Comparison of ENCODE assay signal across 9 mouse cellular contexts in the genomic region with DNA sequence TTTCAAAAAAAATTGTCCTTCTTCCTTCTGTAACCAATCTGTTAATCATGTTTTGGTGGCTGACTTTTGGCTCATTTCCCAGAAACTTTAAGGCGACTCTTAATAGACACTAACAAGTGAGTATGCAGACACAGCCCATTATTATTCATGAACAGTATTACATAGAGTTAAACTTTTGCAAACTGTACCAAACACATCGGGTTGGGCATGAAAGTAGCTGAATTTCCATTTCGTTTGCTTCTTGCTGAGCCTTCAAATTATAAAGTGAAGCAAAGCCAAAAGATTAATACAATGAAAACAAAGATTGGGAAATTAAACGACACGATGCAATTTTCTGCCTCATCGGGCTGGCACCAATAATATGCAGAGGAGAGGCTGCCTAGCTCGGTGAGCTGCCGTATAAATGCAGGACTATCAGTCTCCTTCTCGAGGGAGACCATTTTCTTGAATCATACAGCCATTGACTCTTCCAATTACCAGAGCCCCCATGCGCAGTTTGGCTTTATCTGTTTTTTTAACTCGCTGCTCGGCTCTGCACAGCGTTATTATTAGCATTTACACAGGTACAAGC.
DNase-seq lines count a peak whose midpoint lies in the region; ATAC-seq and TF ChIP-seq lines count a peak whose summit lies in the region.
"Had no signal": no experiment of that assay in that cellular context is flagged by ENCODE, and none has a peak within 500 bp of the region (broad histone marks: within the 10 kb centered on the region; RNA-seq: fewer than 3 reads in every experiment).

No protein-coding gene starts in this region.

- no peaks in the 10 kb centered on the region for H3K79me2 ChIP-seq in MEL (ENCODE audit: control insufficient read depth, insufficient read depth, low read length, poor library complexity)

- H3K9ac ChIP-seq in kidney, embryonic 15.5 days = no peak overlapping the region
- no peak overlapping the region for H3K9ac ChIP-seq in MEL (ENCODE audit: control insufficient read depth, low read depth, low read length, poor library complexity, severe bottlenecking)
- H3K9ac ChIP-seq: heart, embryonic 12.5 days had no signal

- 43% methylated on average over 13 of the region's 13 CpGs for WGBS in kidney, embryonic 15.5 days

- peak; percentile 83 for ATAC-seq in kidney, embryonic 15.5 days (replicated peaks; ENCODE audit: low FRiP score)

- H3K36me3 ChIP-seq in kidney, embryonic 15.5 days = no peaks in the 10 kb centered on the region
- H3K36me3 ChIP-seq in MEL (ENCODE audit: control insufficient read depth in 1 of 2, insufficient read depth in 2 of 2, low read length in 2 of 2) = no peaks in the 10 kb centered on the region
- H3K36me3 ChIP-seq: heart, embryonic 12.5 days had no signal

- no peaks in the 10 kb centered on the region for H3K27me3 ChIP-seq in kidney, embryonic 15.5 days
- peaks cover 0 to 2% of the 10 kb centered on the region in 2 experiments; a peak in 2 of 4 replicates for H3K27me3 ChIP-seq in MEL (ENCODE audit: control insufficient read depth in 1 of 2, insufficient read depth in 2 of 2, low read length in 2 of 2)
- H3K27me3 ChIP-seq: heart, embryonic 12.5 days had no signal

- TF ChIP-seq EP300 in MEL (IDR thresholded peaks at IDR 0.05; ENCODE audit: low read depth in 1 of 2, low read length in 2 of 2) = no peak

- TF ChIP-seq POLR2A in MEL (IDR thresholded peaks at IDR 0.05; ENCODE audit: control insufficient read depth in 1 of 2, insufficient read depth in 1 of 2, low read depth in 1 of 2, low read length in 2 of 2, poor library complexity in 1 of 2) = no peak
- TF ChIP-seq POLR2A in brain, embryonic 14.5 days (IDR thresholded peaks at IDR 0.05; ENCODE audit: borderline replicate concordance, extremely low read depth, insufficient read depth, insufficient read length, poor library complexity, severe bottlenecking) = no peak

- H3K4me2 ChIP-seq in kidney, embryonic 15.5 days = peak overlapping the region; percentile 40
- H3K4me2 ChIP-seq: heart, embryonic 12.5 days had no signal

- H3K4me1 ChIP-seq in kidney, embryonic 15.5 days = peaks cover 8% of the 10 kb centered on the region
- no peaks in the 10 kb centered on the region for H3K4me1 ChIP-seq in MEL (ENCODE audit: control insufficient read depth in 1 of 2, insufficient read depth in 2 of 2, low read length in 2 of 2)
- H3K4me1 ChIP-seq: heart, embryonic 12.5 days had no signal

- no peaks in the 10 kb centered on the region for H3K9me3 ChIP-seq in kidney, embryonic 15.5 days (replicated peaks)
- no peaks in the 10 kb centered on the region for H3K9me3 ChIP-seq in MEL (replicated peaks; ENCODE audit: insufficient read depth, low read length)
- H3K9me3 ChIP-seq: heart, embryonic 12.5 days had no signal

- DNase-seq in kidney, adult 11 months = no peak
- peak; percentile 11 for DNase-seq in MEL (ENCODE audit: low read depth, low spot score)
- DNase-seq in brain, embryonic 14.5 days (ENCODE audit: low read depth) = peak; percentile 75
- DNase-seq in layer of hippocampus, adult 9-10 months (ENCODE audit: low spot score) = peak; percentile 8
- DNase-seq in spleen, postnatal 10 days (ENCODE audit: low spot score in 2 of 2) = no peak
- no peak for DNase-seq in c-Kit-positive CD71-positive TER-119-positive erythroid progenitor cells, embryonic 14.5 days (ENCODE audit: low spot score)
- no peak for DNase-seq in right cerebral cortex, postnatal 4 days

- H3K27ac ChIP-seq in kidney, embryonic 15.5 days = peak overlapping the region; percentile 73
- H3K27ac ChIP-seq in MEL (ENCODE audit: control insufficient read depth, low read depth, low read length) = no peak overlapping the region

- no peak for TF ChIP-seq CTCF in MEL (IDR thresholded peaks at IDR 0.05 in 2 of 3, conservative IDR thresholded peaks at IDR 0.05 in 1 of 3; ENCODE audit: control insufficient read depth in 1 of 3, insufficient read depth in 1 of 3, low read depth in 2 of 3, low read length in 3 of 3, poor library complexity in 1 of 3, severe bottlenecking in 1 of 3)
- TF ChIP-seq CTCF in brain, embryonic 14.5 days (IDR thresholded peaks at IDR 0.05; ENCODE audit: borderline replicate concordance, extremely low read depth, insufficient read depth, insufficient read length) = no peak

- TF ChIP-seq RAD21 in MEL (IDR thresholded peaks at IDR 0.05; ENCODE audit: low read depth, low read length) = no peak

- peak overlapping the region; percentile 8; the same call in 1 of the 2 replicates for H3K4me3 ChIP-seq in kidney, embryonic 15.5 days (replicated peaks)
- no peak overlapping the region for H3K4me3 ChIP-seq in MEL (ENCODE audit: control insufficient read depth in 1 of 2, insufficient read depth in 1 of 2, low read depth in 2 of 2, low read length in 2 of 2)
- H3K4me3 ChIP-seq: heart, embryonic 12.5 days had no signal

TF ChIP-seq in MEL, 35 proteins besides CTCF, POLR2A, EP300 and RAD21:
- no peak for TF ChIP-seq BHLHE40 (IDR thresholded peaks at IDR 0.05; ENCODE audit: borderline replicate concordance, low read depth, low read length)
- TF ChIP-seq USF2 (IDR thresholded peaks at IDR 0.05; ENCODE audit: borderline replicate concordance in 1 of 2, insufficient read depth in 1 of 2, low read depth in 1 of 2, low read length in 2 of 2) = no peak
- TF ChIP-seq TBP (IDR thresholded peaks at IDR 0.05; ENCODE audit: low read depth, low read length) = no peak
- TF ChIP-seq MAFK (IDR thresholded peaks at IDR 0.05; ENCODE audit: borderline replicate concordance, low read depth, low read length) = no peak
- no peak for TF ChIP-seq E2F4 (IDR thresholded peaks at IDR 0.05; ENCODE audit: borderline replicate concordance, low read depth, low read length)
- TF ChIP-seq ZMIZ1 (IDR thresholded peaks at IDR 0.05; ENCODE audit: low read depth, low read length) = no peak
- no peak for TF ChIP-seq NELFE (IDR thresholded peaks at IDR 0.05; ENCODE audit: low read depth, low read length)
- no peak for TF ChIP-seq GABPA (IDR thresholded peaks at IDR 0.05; ENCODE audit: low read depth, low read length)
- TF ChIP-seq MEF2A (IDR thresholded peaks at IDR 0.05; ENCODE audit: extremely low read depth, insufficient replicate concordance, low read depth, low read length, poor library complexity, severe bottlenecking) = no peak
- TF ChIP-seq ETS1 (IDR thresholded peaks at IDR 0.05; ENCODE audit: low read depth, low read length) = no peak

Comparison
In these comparisons a context has a peak if more than half of its experiments do, and no peak if none do; other contexts are left out.
1. DNase-seq: peak in MEL (single experiment), brain, embryonic 14.5 days (single experiment) and layer of hippocampus, adult 9-10 months (single experiment); none in kidney, adult 11 months (single experiment), spleen, postnatal 10 days (0 of 2), c-Kit-positive CD71-positive TER-119-positive erythroid progenitor cells, embryonic 14.5 days (single experiment) and right cerebral cortex, postnatal 4 days (single experiment).